Mouse (Mus musculus): Measurements from ENCODE around the gene Sulf2. TPM values are rescaled to one million over a fixed set of nuclear protein-coding genes. Genes with fewer than 3 reads are reported as not detected.

Gene Sulf2
- polyA plus RNA-seq, 1 experiment, result 234 TPM

- Histone ChIP-seq H3K4me3 (ENCODE audit: insufficient read depth, low read length) (no peak overlapping the region), H3K4me1 (ENCODE audit: control insufficient read depth, insufficient read depth, low read length) (no peaks in the 10 kb centered on the region), H3K27ac (ENCODE audit: insufficient read depth, low read length) (no peak overlapping the region)
- TF ChIP-seq CTCF (IDR thresholded peaks at IDR 0.05; ENCODE audit: borderline replicate concordance, insufficient read depth, low read length), result no peak
- no peak for TF ChIP-seq POLR2A (IDR thresholded peaks at IDR 0.05; ENCODE audit: low read depth, low read length)
These were observed 57.0 kb downstream of the Sulf2 start for GRCm38 (mm10) chr2:166098292-166098933.

GRCm38 (mm10) chr2:166097443-166098291 is 57.8 kb downstream of the Sulf2 start:
- no peaks in the 10 kb centered on the region for H3K4me1 ChIP-seq (ENCODE audit: control insufficient read depth, insufficient read depth, low read length)
- no peak overlapping the region for H3K27ac ChIP-seq (ENCODE audit: insufficient read depth, low read length)
- TF ChIP-seq POLR2A (IDR thresholded peaks at IDR 0.05; ENCODE audit: low read depth, low read length) (no peak), CTCF (IDR thresholded peaks at IDR 0.05; ENCODE audit: borderline replicate concordance, insufficient read depth, low read length) (no peak)
- no peak overlapping the region for H3K4me3 ChIP-seq (ENCODE audit: insufficient read depth, low read length)

GRCm38 (mm10) chr2:166096834-166097233 is 58.6 kb downstream of the Sulf2 start:
- H3K4me1 ChIP-seq (ENCODE audit: control insufficient read depth, insufficient read depth, low read length), result no peaks in the 10 kb centered on the region
- TF ChIP-seq POLR2A (IDR thresholded peaks at IDR 0.05; ENCODE audit: low read depth, low read length) (no peak), CTCF (IDR thresholded peaks at IDR 0.05; ENCODE audit: borderline replicate concordance, insufficient read depth, low read length) (0 out of 2 replicates have a peak, but pooled peaks have one; percentile 2)
- no peak overlapping the region for H3K27ac ChIP-seq (ENCODE audit: insufficient read depth, low read length)
- no peak overlapping the region for H3K4me3 ChIP-seq (ENCODE audit: insufficient read depth, low read length)

- H3K4me1 ChIP-seq (ENCODE audit: control insufficient read depth, insufficient read depth, low read length), result no peaks in the 10 kb centered on the region
- H3K27ac ChIP-seq (ENCODE audit: insufficient read depth, low read length), result no peak overlapping the region
- H3K4me3 ChIP-seq (ENCODE audit: insufficient read depth, low read length), result no peak overlapping the region
- TF ChIP-seq CTCF (IDR thresholded peaks at IDR 0.05; ENCODE audit: borderline replicate concordance, insufficient read depth, low read length) (no peak), POLR2A (IDR thresholded peaks at IDR 0.05; ENCODE audit: low read depth, low read length) (no peak)
These were observed 59.2 kb downstream of the Sulf2 start for GRCm38 (mm10) chr2:166096300-166096699.

GRCm38 (mm10) chr2:166092412-166092811 is 63.1 kb downstream of the Sulf2 start:
- no peak overlapping the region for H3K4me3 ChIP-seq (ENCODE audit: insufficient read depth, low read length)
- no peak for TF ChIP-seq CTCF (IDR thresholded peaks at IDR 0.05; ENCODE audit: borderline replicate concordance, insufficient read depth, low read length)
- no peak for TF ChIP-seq POLR2A (IDR thresholded peaks at IDR 0.05; ENCODE audit: low read depth, low read length)
- H3K4me1 ChIP-seq (ENCODE audit: control insufficient read depth, insufficient read depth, low read length), result no peaks in the 10 kb centered on the region
- no peak overlapping the region for H3K27ac ChIP-seq (ENCODE audit: insufficient read depth, low read length)

- Histone ChIP-seq H3K27ac (ENCODE audit: insufficient read depth, low read length) (no peak overlapping the region), H3K4me1 (ENCODE audit: control insufficient read depth, insufficient read depth, low read length) (no peaks in the 10 kb centered on the region), H3K4me3 (ENCODE audit: insufficient read depth, low read length) (no peak overlapping the region)
- TF ChIP-seq POLR2A (IDR thresholded peaks at IDR 0.05; ENCODE audit: low read depth, low read length), result no peak
- TF ChIP-seq CTCF (IDR thresholded peaks at IDR 0.05; ENCODE audit: borderline replicate concordance, insufficient read depth, low read length), result no peak
These were observed 63.9 kb downstream of the Sulf2 start for GRCm38 (mm10) chr2:166091599-166091998.

GRCm38 (mm10) chr2:166090131-166090581 is 65.3 kb downstream of the Sulf2 start:
- Histone ChIP-seq H3K4me1 (ENCODE audit: control insufficient read depth, insufficient read depth, low read length) (no peaks in the 10 kb centered on the region), H3K27ac (ENCODE audit: insufficient read depth, low read length) (no peak overlapping the region), H3K4me3 (ENCODE audit: insufficient read depth, low read length) (no peak overlapping the region)
- TF ChIP-seq CTCF (IDR thresholded peaks at IDR 0.05; ENCODE audit: borderline replicate concordance, insufficient read depth, low read length), result no peak
- no peak for TF ChIP-seq POLR2A (IDR thresholded peaks at IDR 0.05; ENCODE audit: low read depth, low read length)

- H3K4me1 ChIP-seq (ENCODE audit: control insufficient read depth, insufficient read depth, low read length), result no peaks in the 10 kb centered on the region
- H3K27ac ChIP-seq (ENCODE audit: insufficient read depth, low read length), result no peak overlapping the region
- no peak overlapping the region for H3K4me3 ChIP-seq (ENCODE audit: insufficient read depth, low read length)
- TF ChIP-seq POLR2A (IDR thresholded peaks at IDR 0.05; ENCODE audit: low read depth, low read length) (no peak), CTCF (IDR thresholded peaks at IDR 0.05; ENCODE audit: borderline replicate concordance, insufficient read depth, low read length) (no peak)
These were observed 66.5 kb downstream of the Sulf2 start for GRCm38 (mm10) chr2:166088991-166089390.

GRCm38 (mm10) chr2:166086457-166087233 is 68.8 kb downstream of the Sulf2 start:
- no peak for TF ChIP-seq CTCF (IDR thresholded peaks at IDR 0.05; ENCODE audit: borderline replicate concordance, insufficient read depth, low read length)
- TF ChIP-seq POLR2A (IDR thresholded peaks at IDR 0.05; ENCODE audit: low read depth, low read length), result no peak
- Histone ChIP-seq H3K4me3 (ENCODE audit: insufficient read depth, low read length) (no peak overlapping the region), H3K4me1 (ENCODE audit: control insufficient read depth, insufficient read depth, low read length) (no peaks in the 10 kb centered on the region), H3K27ac (ENCODE audit: insufficient read depth, low read length) (no peak overlapping the region)
